Mouse (Mus musculus) cerebellum, adult 2 months (tissue): Measurements from ENCODE around the gene Fam20a.

Source experiments
- CTCF ChIP-seq: fragments of 200-500 bp; IDR thresholded peaks from 2 replicates; pipeline ENCODE4 v1.5.1; 2011; ENCODE audit warnings: low read depth, mild to moderate bottlenecking, control low read depth, low read length, moderate library complexity, borderline replicate concordance; ENCODE audit not compliant: insufficient read depth
- POLR2A ChIP-seq: fragments of 200-500 bp; IDR thresholded peaks from 2 replicates; pipeline ENCODE4 v1.6.1; 2011; ENCODE audit warnings: low read length, control low read depth, borderline replicate concordance; ENCODE audit not compliant: insufficient read depth

DNA sequence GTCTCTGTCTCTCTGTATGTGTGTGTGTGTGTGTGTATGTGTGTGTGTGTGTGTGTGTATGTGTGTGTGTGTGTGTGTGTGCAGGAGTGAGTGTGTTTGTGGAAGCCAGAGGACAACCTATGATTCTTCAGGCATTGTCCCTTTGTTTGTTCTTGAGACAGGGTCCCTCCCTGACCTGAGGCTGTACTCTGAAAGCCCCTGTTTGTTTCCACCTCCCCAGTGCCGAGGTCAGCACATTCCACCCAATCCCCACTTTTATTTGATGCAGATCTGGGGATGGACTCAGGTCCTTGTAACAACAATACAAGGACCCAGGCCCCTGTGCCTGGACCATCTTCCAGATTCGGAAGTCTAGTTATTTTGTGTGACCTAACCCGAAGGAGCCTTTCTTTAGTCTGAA is 14.6 kb downstream of the Fam20a start:
- TF ChIP-seq CTCF (no peak), POLR2A (no peak)
